Mouse (Mus musculus) midbrain, embryonic 10.5 days (tissue): ENCODE measurements at regions not wholly inside any gene's neighbourhood (a gene's known extent, or its start where the extent isn't known, plus 50 kb on each side); places are given as distances from the start of the nearest gene placed in this dataset.
A peak's percentile ranks its signal among the peaks of the same experiment; 100 is the strongest.

ENCODE experiments used
- DNase-seq: peaks from one replicate; pipeline ENCODE4 v3.0.0-alpha.2; 2017; ENCODE audit warnings: low spot score
- H3K27ac ChIP-seq: fragments of 300-500 bp; sonication (generic); replicated peaks from 2 replicates; pipeline ENCODE4 v1.5.1; 2016; ENCODE audit warnings: mild to moderate bottlenecking
- H3K27me3 ChIP-seq: fragments of 300-500 bp; sonication (generic); 2 replicates; pipeline ENCODE4 v1.6.1; 2016; ENCODE audit warnings: low read depth, mild to moderate bottlenecking; ENCODE audit not compliant: poor library complexity, severe bottlenecking
- H3K36me3 ChIP-seq: fragments of 300-500 bp; sonication (generic); 2 replicates; pipeline ENCODE4 v1.6.1; 2016; ENCODE audit warnings: mild to moderate bottlenecking, moderate library complexity
- H3K4me1 ChIP-seq: fragments of 300-500 bp; sonication (generic); 2 replicates; pipeline ENCODE4 v1.6.1; 2016
- H3K4me3 ChIP-seq: fragments of 300-500 bp; sonication (generic); 2 replicates; pipeline ENCODE4 v1.5.1; 2016; ENCODE audit warnings: mild to moderate bottlenecking, moderate library complexity
- H3K9me3 ChIP-seq: fragments of 300-500 bp; sonication (generic); replicated peaks from 2 replicates; pipeline ENCODE4 v1.6.1; 2016; ENCODE audit warnings: mild to moderate bottlenecking
- WGBS: fragments of 180-500 bp; shearing (Covaris S2); methylation state at CpG from one replicate; pipeline ENCODE4 v1.1.7; 2016; 5-methylcytosine and 5-hydroxymethylcytosine counted together

- WGBS, result 82% methylated on average over 1 of the region's 1 CpGs
- Histone ChIP-seq H3K9me3 (no peaks in the 10 kb centered on the region), H3K27ac (no peak overlapping the region), H3K36me3 (no peaks in the 10 kb centered on the region), H3K4me3 (no peak overlapping the region), H3K4me1 (peaks cover 5% of the 10 kb centered on the region; the same call in 1 of the 2 replicates), H3K27me3 (no peaks in the 10 kb centered on the region)
- DNase-seq, result no peak
Observed at GRCm38 (mm10) chr13:91274131-91274530, 50.4 kb upstream of the Atg10 start.

- H3K27me3 ChIP-seq, result no peaks in the 10 kb centered on the region
- H3K4me1 ChIP-seq, result peaks cover 5% of the 10 kb centered on the region; the same call in 1 of the 2 replicates
- no peak overlapping the region for H3K4me3 ChIP-seq
- 0 out of 2 replicates have a peak overlapping the region, but pooled peaks have one; percentile 19 for H3K27ac ChIP-seq
- no peaks in the 10 kb centered on the region for H3K36me3 ChIP-seq
- H3K9me3 ChIP-seq, result no peaks in the 10 kb centered on the region
- DNase-seq, result no peak
- 73% methylated on average over 6 of the region's 6 CpGs for WGBS
Observed at GRCm38 (mm10) chr13:91274615-91275014, 50.8 kb upstream of the Atg10 start.

- no peaks in the 10 kb centered on the region for H3K9me3 ChIP-seq
- no peaks in the 10 kb centered on the region for H3K27me3 ChIP-seq
- no peak overlapping the region for H3K27ac ChIP-seq
- peaks cover 3% of the 10 kb centered on the region; the same call in 1 of the 2 replicates for H3K4me1 ChIP-seq
- no peak overlapping the region for H3K4me3 ChIP-seq
- 86% methylated on average over 3 of the region's 3 CpGs for WGBS
- no peaks in the 10 kb centered on the region for H3K36me3 ChIP-seq
- DNase-seq, result no peak
Observed at GRCm38 (mm10) chr13:91279487-91279886, 55.7 kb upstream of the Atg10 start.

GRCm38 (mm10) chr13:91295552-91296170 is 71.9 kb upstream of the Atg10 start:
- Histone ChIP-seq H3K27ac (no peak overlapping the region), H3K9me3 (peaks cover 6% of the 10 kb centered on the region; the same call in 1 of the 2 replicates), H3K36me3 (no peaks in the 10 kb centered on the region), H3K4me1 (no peaks in the 10 kb centered on the region), H3K4me3 (no peak overlapping the region), H3K27me3 (no peaks in the 10 kb centered on the region)
- DNase-seq, result no peak
- 86% methylated on average over 7 of the region's 7 CpGs for WGBS

GRCm38 (mm10) chr13:91296521-91297160 is 72.9 kb upstream of the Atg10 start:
- Histone ChIP-seq H3K27me3 (no peaks in the 10 kb centered on the region), H3K27ac (no peak overlapping the region), H3K36me3 (no peaks in the 10 kb centered on the region), H3K4me3 (no peak overlapping the region), H3K4me1 (no peaks in the 10 kb centered on the region), H3K9me3 (peaks cover 6% of the 10 kb centered on the region; the same call in 1 of the 2 replicates)
- 80% methylated on average over 5 of the region's 5 CpGs for WGBS
- no peak for DNase-seq

GRCm38 (mm10) chr13:91301849-91302248 is 78.1 kb upstream of the Atg10 start:
- 79% methylated on average over 1 of the region's 1 CpGs for WGBS
- no peak overlapping the region for H3K27ac ChIP-seq
- no peaks in the 10 kb centered on the region for H3K4me1 ChIP-seq
- H3K9me3 ChIP-seq, result peaks cover 6% of the 10 kb centered on the region; the same call in 1 of the 2 replicates
- H3K4me3 ChIP-seq, result no peak overlapping the region
- no peak for DNase-seq
- H3K36me3 ChIP-seq, result no peaks in the 10 kb centered on the region
- no peaks in the 10 kb centered on the region for H3K27me3 ChIP-seq

GRCm38 (mm10) chr13:91305697-91306405 is 82.1 kb upstream of the Atg10 start:
- WGBS, result 91% methylated on average over 6 of the region's 6 CpGs
- no peak overlapping the region for H3K27ac ChIP-seq
- DNase-seq, result no peak

GRCm38 (mm10) chr13:91306545-91306944 is 82.8 kb upstream of the Atg10 start:
- no peaks in the 10 kb centered on the region for H3K4me1 ChIP-seq
- 86% methylated on average over 4 of the region's 4 CpGs for WGBS

More at GRCm38 (mm10) chr13:91305697-91306405, 82.1 kb upstream of the Atg10 start:
- Histone ChIP-seq H3K4me1 (no peaks in the 10 kb centered on the region), H3K36me3 (no peaks in the 10 kb centered on the region), H3K27me3 (no peaks in the 10 kb centered on the region), H3K4me3 (no peak overlapping the region), H3K9me3 (no peaks in the 10 kb centered on the region)

GRCm38 (mm10) chr13:91312905-91313571 is 89.3 kb upstream of the Atg10 start:
- Histone ChIP-seq H3K4me3 (no peak overlapping the region), H3K4me1 (no peaks in the 10 kb centered on the region)
- 90% methylated on average over 5 of the region's 5 CpGs for WGBS

More at GRCm38 (mm10) chr13:91306545-91306944, 82.8 kb upstream of the Atg10 start:
- Histone ChIP-seq H3K27me3 (no peaks in the 10 kb centered on the region), H3K9me3 (no peaks in the 10 kb centered on the region), H3K36me3 (no peaks in the 10 kb centered on the region), H3K4me3 (no peak overlapping the region), H3K27ac (no peak overlapping the region)
- DNase-seq, result no peak

GRCm38 (mm10) chr13:91322331-91322730 is 98.6 kb upstream of the Atg10 start:
- no peak overlapping the region for H3K27ac ChIP-seq
- 94% methylated on average over 6 of the region's 6 CpGs for WGBS
- no peaks in the 10 kb centered on the region for H3K4me1 ChIP-seq
- H3K27me3 ChIP-seq, result no peaks in the 10 kb centered on the region
- DNase-seq, result no peak
- no peaks in the 10 kb centered on the region for H3K9me3 ChIP-seq
- no peaks in the 10 kb centered on the region for H3K36me3 ChIP-seq
- no peak overlapping the region for H3K4me3 ChIP-seq

More at GRCm38 (mm10) chr13:91312905-91313571, 89.3 kb upstream of the Atg10 start:
- Histone ChIP-seq H3K27me3 (no peaks in the 10 kb centered on the region), H3K36me3 (no peaks in the 10 kb centered on the region), H3K27ac (no peak overlapping the region), H3K9me3 (no peaks in the 10 kb centered on the region)
- DNase-seq, result no peak

GRCm38 (mm10) chr13:91326834-91327233 is 103.1 kb upstream of the Atg10 start:
- no peak overlapping the region for H3K4me3 ChIP-seq
- no peak for DNase-seq
- H3K27ac ChIP-seq, result no peak overlapping the region
- no peaks in the 10 kb centered on the region for H3K27me3 ChIP-seq
- no peaks in the 10 kb centered on the region for H3K9me3 ChIP-seq
- H3K36me3 ChIP-seq, result no peaks in the 10 kb centered on the region
- WGBS, result 91% methylated on average over 3 of the region's 3 CpGs
- no peaks in the 10 kb centered on the region for H3K4me1 ChIP-seq

- Histone ChIP-seq H3K4me3 (no peak overlapping the region), H3K27me3 (no peaks in the 10 kb centered on the region), H3K36me3 (no peaks in the 10 kb centered on the region), H3K4me1 (no peaks in the 10 kb centered on the region), H3K27ac (no peak overlapping the region), H3K9me3 (0 out of 2 replicates have a peak, but pooled peaks cover 4% of the 10 kb centered on the region)
- no peak for DNase-seq
Observed at GRCm38 (mm10) chr13:91334283-91334682, 110.5 kb upstream of the Atg10 start.
